Mouse (Mus musculus): ENCODE measurements around the gene Slc9a5. TPM values are rescaled to one million over a fixed set of nuclear protein-coding genes. Genes with fewer than 3 reads are reported as not detected.

The Slc9a5 gene
- total and polyA plus RNA-seq, 3 experiments, result 0.36 to 1.7 (median 0.37) TPM

DNA sequence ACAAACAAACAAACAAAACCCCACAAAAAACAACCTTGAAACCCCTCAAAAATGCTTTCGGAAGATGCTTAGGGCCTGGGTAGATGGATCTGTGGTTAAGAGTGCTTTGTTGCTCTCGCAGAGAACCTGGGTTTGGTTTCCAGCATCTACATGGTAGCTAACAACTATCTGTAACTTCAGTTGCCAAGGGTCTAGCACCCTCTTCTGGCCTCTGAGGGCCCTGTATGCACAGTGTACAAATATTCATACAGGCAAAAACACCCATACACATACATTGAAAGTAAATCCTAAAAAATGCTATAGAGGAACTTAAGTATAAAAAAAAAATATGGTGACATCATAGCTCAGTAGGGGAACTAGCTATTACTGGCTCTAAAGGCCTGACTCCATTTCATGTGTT, 35.4 kb downstream of the Slc9a5 start:
- Histone ChIP-seq H3K36me3 (ENCODE audit: control insufficient read depth, insufficient read depth, low read length) (no peaks in the 10 kb centered on the region), H3K79me2 (replicated peaks; ENCODE audit: control insufficient read depth, insufficient read depth, low read length) (no peaks in the 10 kb centered on the region), H3K4me3 (no peak overlapping the region), H3K27me3 (ENCODE audit: control insufficient read depth, insufficient read depth, low read length) (no peaks in the 10 kb centered on the region), H3K27ac (no peak overlapping the region), H3K4me1 (ENCODE audit: control insufficient read depth, insufficient read depth, low read length) (peaks cover 11% of the 10 kb centered on the region), H3K9ac (ENCODE audit: low read depth, low read length) (no peak overlapping the region)
- no peak for DNase-seq
- TF ChIP-seq POLR2A (IDR thresholded peaks at IDR 0.05; ENCODE audit: insufficient read depth, low read depth, low read length), result no peak
- TF ChIP-seq CTCF (IDR thresholded peaks at IDR 0.05), result peak; percentile 20; the same call in 1 of the 2 replicates
- intact Hi-C loops (cut with DNase I), result no loop called here
- whole genome bisulfite sequencing, result 97% methylated on average over 2 of the region's 2 CpGs

DNA sequence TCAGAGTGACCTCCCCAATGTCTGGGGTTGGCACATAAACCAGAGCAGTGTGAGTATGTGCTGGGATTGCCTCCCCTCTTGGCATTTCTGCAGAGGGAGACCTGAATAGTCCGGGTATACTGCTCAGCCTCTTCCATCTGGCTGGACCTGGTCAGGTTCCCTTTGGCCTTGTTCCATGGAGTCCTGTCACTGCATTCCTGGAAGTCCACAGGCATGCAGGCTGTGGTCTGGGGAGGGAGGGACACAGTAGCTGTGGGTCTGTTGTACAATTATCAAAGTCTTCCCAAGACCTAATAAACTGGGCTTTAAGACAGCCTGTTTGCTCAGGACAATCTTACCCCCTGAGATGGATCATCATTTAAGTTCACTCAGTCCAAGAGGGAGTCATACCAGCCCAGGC, 38.5 kb downstream of the Slc9a5 start:
- Histone ChIP-seq H3K79me2 (replicated peaks; ENCODE audit: control insufficient read depth, insufficient read depth, low read length) (no peaks in the 10 kb centered on the region), H3K4me1 (ENCODE audit: control insufficient read depth, insufficient read depth, low read length) (peaks cover 14% of the 10 kb centered on the region), H3K27me3 (ENCODE audit: control insufficient read depth, insufficient read depth, low read length) (no peaks in the 10 kb centered on the region), H3K9ac (ENCODE audit: low read depth, low read length) (no peak overlapping the region), H3K27ac (no peak overlapping the region), H3K4me3 (no peak overlapping the region), H3K36me3 (ENCODE audit: control insufficient read depth, insufficient read depth, low read length) (no peaks in the 10 kb centered on the region)
- intact Hi-C loops (cut with DNase I), result no loop called here
- no peak for TF ChIP-seq EP300 (IDR thresholded peaks at IDR 0.05; ENCODE audit: insufficient read depth, low read depth, low read length)
- no peak for TF ChIP-seq CTCF (IDR thresholded peaks at IDR 0.05)
- no peak for TF ChIP-seq POLR2A (IDR thresholded peaks at IDR 0.05; ENCODE audit: insufficient read depth, low read depth, low read length)
- 36% methylated on average over 1 of the region's 1 CpGs for WGBS
- no peak for DNase-seq

GRCm38 (mm10) chr8:105389096-105389495, 40.5 kb downstream of the Slc9a5 start:
- peak; percentile 32; the same call in 1 of the 2 replicates for TF ChIP-seq POLR2A (IDR thresholded peaks at IDR 0.05; ENCODE audit: insufficient read depth, low read depth, low read length)
- no peak for TF ChIP-seq EP300 (IDR thresholded peaks at IDR 0.05; ENCODE audit: insufficient read depth, low read depth, low read length)
- TF ChIP-seq CTCF (IDR thresholded peaks at IDR 0.05), result no peak
- H3K9ac ChIP-seq (ENCODE audit: low read depth, low read length), result no peak overlapping the region
- H3K4me3 ChIP-seq, result no peak overlapping the region
- H3K4me1 ChIP-seq (ENCODE audit: control insufficient read depth, insufficient read depth, low read length), result peaks cover 14% of the 10 kb centered on the region
- no peaks in the 10 kb centered on the region for H3K27me3 ChIP-seq (ENCODE audit: control insufficient read depth, insufficient read depth, low read length)
- peak overlapping the region; percentile 73 for H3K27ac ChIP-seq
- DNase-seq, result peak; percentile 54 to 57
- H3K79me2 ChIP-seq (replicated peaks; ENCODE audit: control insufficient read depth, insufficient read depth, low read length), result no peaks in the 10 kb centered on the region
- H3K36me3 ChIP-seq (ENCODE audit: control insufficient read depth, insufficient read depth, low read length), result no peaks in the 10 kb centered on the region
- intact Hi-C loops (cut with DNase I), result no loop called here
- WGBS, result 53% methylated on average over 6 of the region's 6 CpGs

- Histone ChIP-seq H3K27ac (no peak overlapping the region), H3K9ac (ENCODE audit: low read depth, low read length) (no peak overlapping the region)
- peak; percentile 60; the same call in 1 of the 2 replicates for TF ChIP-seq EP300 (IDR thresholded peaks at IDR 0.05; ENCODE audit: insufficient read depth, low read depth, low read length)
- no peak for TF ChIP-seq CTCF (IDR thresholded peaks at IDR 0.05)
Observed at GRCm38 (mm10) chr8:105393089-105393787, 44.6 kb downstream of the Slc9a5 start.

GRCm38 (mm10) chr8:105393915-105394314, 45.3 kb downstream of the Slc9a5 start:
- H3K4me1 ChIP-seq (ENCODE audit: control insufficient read depth, insufficient read depth, low read length), result peaks cover 4% of the 10 kb centered on the region
- no peak overlapping the region for H3K9ac ChIP-seq (ENCODE audit: low read depth, low read length)
- WGBS, result 83% methylated on average over 7 of the region's 7 CpGs
- H3K27ac ChIP-seq, result no peak overlapping the region
- H3K27me3 ChIP-seq (ENCODE audit: control insufficient read depth, insufficient read depth, low read length), result no peaks in the 10 kb centered on the region
- no peaks in the 10 kb centered on the region for H3K36me3 ChIP-seq (ENCODE audit: control insufficient read depth, insufficient read depth, low read length)
- H3K79me2 ChIP-seq (replicated peaks; ENCODE audit: control insufficient read depth, insufficient read depth, low read length), result no peaks in the 10 kb centered on the region
- intact Hi-C loops (cut with DNase I), result loop anchor here (2.0 kb wide), 1 partner anchor 23 kb away; no protein-coding TSS in a partner anchor
- TF ChIP-seq EP300 (IDR thresholded peaks at IDR 0.05; ENCODE audit: insufficient read depth, low read depth, low read length) (no peak), POLR2A (IDR thresholded peaks at IDR 0.05; ENCODE audit: insufficient read depth, low read depth, low read length) (no peak), CTCF (IDR thresholded peaks at IDR 0.05) (no peak)
- no peak for DNase-seq
- no peak overlapping the region for H3K4me3 ChIP-seq

More at GRCm38 (mm10) chr8:105393089-105393787, 44.6 kb downstream of the Slc9a5 start:
- Histone ChIP-seq H3K4me3 (no peak overlapping the region), H3K4me1 (ENCODE audit: control insufficient read depth, insufficient read depth, low read length) (peaks cover 7% of the 10 kb centered on the region), H3K27me3 (ENCODE audit: control insufficient read depth, insufficient read depth, low read length) (no peaks in the 10 kb centered on the region), H3K79me2 (replicated peaks; ENCODE audit: control insufficient read depth, insufficient read depth, low read length) (no peaks in the 10 kb centered on the region), H3K36me3 (ENCODE audit: control insufficient read depth, insufficient read depth, low read length) (no peaks in the 10 kb centered on the region)
- intact Hi-C loops (cut with DNase I), result no loop called here
- peak in 1 of 2 experiments; percentile 26 for DNase-seq
- WGBS, result 50% methylated on average over 12 of the region's 12 CpGs

DNA sequence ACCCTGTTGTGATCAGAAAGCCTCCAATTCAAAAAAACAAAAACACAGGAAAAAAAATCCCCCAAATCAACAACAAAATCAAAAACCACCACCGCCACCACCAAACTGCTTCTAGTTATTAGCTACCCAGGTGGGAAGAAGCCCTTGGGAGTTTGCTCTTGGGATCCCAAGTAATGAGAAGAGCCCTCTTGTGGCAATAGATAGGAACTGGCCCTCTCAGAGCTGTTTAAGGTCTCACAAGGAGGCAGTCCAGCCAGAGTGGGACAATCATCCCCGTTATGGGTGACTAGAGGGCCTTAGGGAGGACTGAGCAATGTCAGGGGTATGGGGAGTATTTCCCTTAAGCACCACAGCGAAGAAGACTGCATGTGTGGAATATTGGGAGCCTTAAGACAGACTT, 49.1 kb downstream of the Slc9a5 start:
- H3K79me2 ChIP-seq (replicated peaks; ENCODE audit: control insufficient read depth, insufficient read depth, low read length), result no peaks in the 10 kb centered on the region
- H3K4me3 ChIP-seq, result no peak overlapping the region
- intact Hi-C loops (cut with DNase I), result loop anchor here (1.0 to 5.0 kb wide), 2 partner anchors 38 to 155 kb away; no protein-coding TSS in a partner anchor
- no peak overlapping the region for H3K27ac ChIP-seq
- no peaks in the 10 kb centered on the region; the same call in 1 of the 2 replicates for H3K4me1 ChIP-seq (ENCODE audit: control insufficient read depth, insufficient read depth, low read length)
- H3K27me3 ChIP-seq (ENCODE audit: control insufficient read depth, insufficient read depth, low read length), result no peaks in the 10 kb centered on the region
- no peak overlapping the region for H3K9ac ChIP-seq (ENCODE audit: low read depth, low read length)
- peak; percentile 33 to 41 for DNase-seq
- 28% methylated on average over 3 of the region's 3 CpGs for WGBS
- TF ChIP-seq CTCF (IDR thresholded peaks at IDR 0.05) (peak; percentile 94), POLR2A (IDR thresholded peaks at IDR 0.05; ENCODE audit: insufficient read depth, low read depth, low read length) (no peak)
- no peaks in the 10 kb centered on the region for H3K36me3 ChIP-seq (ENCODE audit: control insufficient read depth, insufficient read depth, low read length)

Data from heart, adult 2 months (tissue).